Mouse (Mus musculus): Measurements from ENCODE around the gene Serpinb3a.
"Not testable (repeated sequence)": the region's sequence is repeated elsewhere in the genome, so short reads cannot be mapped to it uniquely, and the experiment has no call there.

The Serpinb3a gene

GRCm38 (mm10) chr1:107052203-107052602 lies at the start of gene Serpinb3a:
TSS of gene Serpinb3a (minus strand) at chr1:107052303.
- in situ Hi-C loops (cut with MboI, MseI): no loop called here

GRCm38 (mm10) chr1:107098417-107098816 lies 46.3 kb upstream of the Serpinb3a start:
- in situ Hi-C loops (cut with MboI, MseI): no loop called here

GRCm38 (mm10) chr1:107083406-107083805 lies 31.3 kb upstream of the Serpinb3a start, which contains the start of gene Serpinb3d:
TSS of gene Serpinb3d (minus strand) at chr1:107083506.
- in situ Hi-C loops (cut with MboI, MseI): no loop called here

- in situ Hi-C loops (cut with MboI, MseI): not testable (repeated sequence)
Measured at GRCm38 (mm10) chr1:107034236-107034635, 17.9 kb downstream of the Serpinb3a start.

- in situ Hi-C loops (cut with MboI, MseI): no loop called here
Measured at GRCm38 (mm10) chr1:107025886-107026285, 26.2 kb downstream of the Serpinb3a start.

- in situ Hi-C loops (cut with MboI, MseI): loop anchor here (25.0 kb wide), 1 partner anchor 472 kb away; no protein-coding TSS in a partner anchor
Measured at GRCm38 (mm10) chr1:107015210-107015609, 36.9 kb downstream of the Serpinb3a start.

- in situ Hi-C loops (cut with MboI, MseI): loop anchor here (25.0 kb wide), 1 partner anchor 473 kb away; no protein-coding TSS in a partner anchor
Measured at GRCm38 (mm10) chr1:107014530-107014929, 37.6 kb downstream of the Serpinb3a start.

- in situ Hi-C loops (cut with MboI, MseI): loop anchor here (25.0 kb wide), 1 partner anchor 481 kb away; no protein-coding TSS in a partner anchor
Measured at GRCm38 (mm10) chr1:107006316-107006715, 45.8 kb downstream of the Serpinb3a start.

- in situ Hi-C loops (cut with MboI, MseI): loop anchor here (25.0 kb wide), 1 partner anchor 486 kb away; no protein-coding TSS in a partner anchor
Measured at GRCm38 (mm10) chr1:107001754-107002153, 50.3 kb downstream of the Serpinb3a start.

- in situ Hi-C loops (cut with MboI, MseI): loop anchor here (25.0 kb wide), 1 partner anchor 487 kb away; no protein-coding TSS in a partner anchor
Measured at GRCm38 (mm10) chr1:107000424-107000823, 51.7 kb downstream of the Serpinb3a start.

Data from T-helper 1 cell (primary cell).